Mouse (Mus musculus) urinary bladder, adult 18-20 months (tissue): ENCODE measurements around the gene Kcnk4.

Experiments used
- DNase-seq, 2 experiments: peaks; one replicate each; pipeline ENCODE4 v3.0.0; 2022; ENCODE audit warnings: low spot score in 2 of 2, mixed read lengths in 2 of 2

The Kcnk4 gene

DNA sequence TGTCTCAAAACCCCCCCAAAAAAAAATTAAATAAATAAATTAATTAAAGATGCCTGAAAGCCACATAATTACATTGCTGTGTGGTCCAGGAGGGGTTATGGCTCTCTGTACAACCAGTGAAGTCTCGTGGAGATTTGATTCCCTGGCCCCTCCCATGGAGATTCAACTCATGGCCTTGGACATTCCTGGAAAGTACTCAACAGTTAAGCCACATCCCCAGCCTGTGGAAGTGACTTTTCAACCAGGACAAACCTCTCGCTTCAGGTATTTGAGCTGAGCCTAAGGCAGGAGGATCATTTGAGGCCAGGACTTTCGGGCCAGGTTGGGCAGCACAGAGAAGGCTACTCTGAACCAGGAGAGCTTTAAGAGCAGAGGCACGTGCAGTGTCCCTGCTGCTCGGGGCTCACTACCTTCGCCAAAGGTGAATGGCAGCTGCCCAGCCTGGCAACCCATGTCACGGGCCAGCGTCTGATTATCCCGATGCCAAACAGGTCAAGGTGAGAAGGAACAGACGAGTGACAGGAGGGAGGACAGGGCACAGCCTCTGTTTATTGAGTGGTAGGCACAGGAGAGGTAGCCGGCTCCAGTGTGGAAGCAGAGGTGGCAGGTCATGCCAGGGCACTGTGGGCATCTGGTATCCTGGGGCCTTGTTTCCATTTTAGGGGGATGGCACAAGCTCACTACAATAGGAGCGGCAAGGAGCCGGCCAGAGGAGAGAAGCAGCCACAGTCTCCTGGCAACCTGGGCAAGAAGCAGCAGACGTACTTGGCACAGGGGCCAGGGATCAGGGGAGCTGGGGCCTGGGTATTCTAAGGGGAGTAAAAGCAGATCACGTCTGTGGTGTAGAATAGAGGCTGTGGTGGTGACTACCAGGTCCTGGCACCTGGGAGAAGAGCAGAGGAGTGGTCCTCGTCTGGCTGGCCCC, 3.5 kb upstream of the Kcnk4 start:
- DNase-seq = no peak

DNA sequence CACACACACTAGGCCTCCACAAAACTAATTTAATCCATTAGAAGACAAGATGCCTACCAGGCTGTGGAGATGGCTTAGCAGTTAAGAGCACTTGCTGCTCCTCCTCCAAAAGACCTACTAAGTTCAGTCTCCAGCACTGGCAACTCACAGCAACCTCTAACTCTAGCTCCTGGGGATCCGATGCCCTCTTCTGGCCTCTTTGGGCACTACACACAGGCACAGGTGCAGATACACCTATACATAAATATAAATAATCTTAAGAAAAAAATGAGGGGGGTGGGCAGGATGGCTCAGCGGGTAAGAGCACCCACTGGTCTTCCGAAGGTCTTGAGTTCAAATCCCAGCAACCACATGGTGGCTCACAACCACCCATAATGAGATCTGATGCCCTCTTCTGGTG, 2.0 kb upstream of the Kcnk4 start:
- no peak for DNase-seq

DNA sequence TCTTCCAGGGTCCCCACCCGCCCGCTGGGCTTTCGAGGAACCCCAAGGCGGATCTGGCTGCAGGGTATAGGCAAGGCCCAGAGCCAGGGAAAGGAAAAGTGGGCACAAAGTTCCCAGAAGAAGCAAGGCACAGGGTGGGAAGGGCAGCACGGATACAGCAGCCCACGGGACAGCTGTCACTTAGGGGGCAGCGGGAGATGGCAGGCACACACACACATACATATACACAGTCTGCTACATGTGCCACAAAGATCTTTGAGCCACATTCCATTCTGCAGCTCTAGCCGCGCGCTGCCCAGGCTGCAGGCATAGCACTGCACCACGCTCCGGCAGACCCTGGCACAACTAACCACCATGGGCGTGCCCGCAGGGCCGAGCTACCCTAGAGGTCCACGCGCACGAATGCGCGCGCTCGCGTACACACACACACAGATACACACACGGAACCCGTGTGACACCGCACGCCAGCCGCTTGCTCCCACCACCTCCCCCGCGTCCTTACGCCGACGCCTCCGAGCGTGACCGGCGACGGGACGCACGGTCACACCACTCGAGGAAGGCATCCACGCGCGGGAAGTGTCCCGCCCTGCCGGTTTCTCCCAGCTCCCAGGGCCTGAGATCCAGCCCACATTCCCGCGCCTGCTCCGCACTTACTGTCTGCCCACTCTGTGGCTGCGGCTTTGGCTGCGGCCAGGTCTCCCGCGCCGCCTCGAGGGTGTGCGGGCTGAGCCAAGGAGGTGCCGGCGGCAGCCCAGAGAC, 700 bp downstream of the Kcnk4 start:
- DNase-seq = peak in 1 of 2 experiments; percentile 44

DNA sequence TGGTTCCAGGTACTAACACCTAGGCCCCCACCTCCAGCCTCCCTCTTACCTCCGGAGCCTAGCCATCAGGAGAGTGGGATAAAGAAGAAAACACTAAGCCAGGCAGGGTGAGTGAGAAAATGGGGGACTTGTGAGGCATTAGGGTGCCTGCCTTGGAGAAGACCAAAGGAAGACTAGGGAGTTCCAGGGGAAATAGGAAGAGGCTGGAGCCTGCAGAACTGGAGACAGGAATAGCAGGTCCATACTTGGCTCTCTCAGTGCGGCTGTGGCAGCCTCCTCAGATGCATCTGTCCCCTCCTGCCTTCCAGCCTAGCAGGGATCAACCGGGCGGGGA, 1.2 kb downstream of the Kcnk4 start:
- no peak for DNase-seq

DNA sequence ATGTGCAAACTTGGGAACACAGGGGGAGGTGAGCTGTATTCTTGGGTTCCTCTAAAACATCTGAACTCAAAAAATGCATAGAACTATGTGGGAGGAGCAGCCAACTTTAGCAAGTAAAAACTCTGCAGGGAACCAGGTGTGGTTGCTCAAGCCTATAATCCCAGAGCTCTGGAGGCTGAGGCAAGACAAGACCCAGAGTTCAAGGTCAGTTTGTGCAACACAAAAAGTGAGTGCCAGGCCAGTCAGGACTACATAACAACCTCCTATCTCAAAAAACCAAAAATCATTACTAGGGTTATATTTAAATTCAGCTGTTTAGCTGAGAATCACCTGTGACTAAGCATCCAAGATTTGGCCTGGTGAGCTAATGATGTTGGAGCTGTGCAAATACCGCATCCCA, 2.3 kb downstream of the Kcnk4 start:
- no peak for DNase-seq

DNA sequence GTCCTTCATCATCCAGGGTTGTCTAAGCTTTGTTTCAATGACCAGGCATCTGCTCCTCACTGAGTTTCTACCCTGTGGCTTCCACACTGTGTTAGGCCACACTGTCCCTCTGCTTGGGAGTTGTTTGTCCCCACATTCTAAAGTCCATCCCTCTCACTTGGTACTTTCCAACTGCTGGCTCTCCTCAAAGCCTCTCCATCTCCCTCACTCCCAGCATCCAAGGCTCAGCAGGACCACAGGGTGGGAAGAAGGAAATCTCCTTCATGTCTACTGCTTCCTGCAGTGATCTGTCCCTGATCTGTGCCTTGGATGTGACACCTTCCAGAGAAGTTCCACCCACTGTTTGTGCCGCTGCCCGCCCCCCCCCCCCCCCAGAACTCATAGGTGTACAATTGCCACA, 3.3 kb downstream of the Kcnk4 start:
- no peak for DNase-seq

DNA sequence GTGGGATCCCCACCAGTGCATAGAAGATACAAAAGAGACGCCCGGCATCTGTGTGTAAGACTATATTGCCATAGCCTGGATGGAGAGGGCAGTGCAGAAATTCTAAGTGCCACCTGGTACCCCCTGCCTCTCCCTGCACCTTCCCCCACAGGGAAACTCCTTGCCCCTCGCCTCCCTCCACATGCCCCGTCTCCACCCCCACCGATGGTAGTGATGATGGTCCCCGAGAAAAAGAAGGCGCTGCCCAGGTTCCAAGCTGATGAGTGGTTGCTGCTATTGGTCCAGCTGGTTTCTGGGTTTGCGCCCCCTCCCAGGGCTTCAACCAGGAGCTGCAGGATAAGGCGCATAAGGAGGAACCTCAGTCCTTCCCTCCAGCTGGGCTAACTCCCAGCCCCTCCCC, 6.2 kb downstream of the Kcnk4 start:
- no peak for DNase-seq

DNA sequence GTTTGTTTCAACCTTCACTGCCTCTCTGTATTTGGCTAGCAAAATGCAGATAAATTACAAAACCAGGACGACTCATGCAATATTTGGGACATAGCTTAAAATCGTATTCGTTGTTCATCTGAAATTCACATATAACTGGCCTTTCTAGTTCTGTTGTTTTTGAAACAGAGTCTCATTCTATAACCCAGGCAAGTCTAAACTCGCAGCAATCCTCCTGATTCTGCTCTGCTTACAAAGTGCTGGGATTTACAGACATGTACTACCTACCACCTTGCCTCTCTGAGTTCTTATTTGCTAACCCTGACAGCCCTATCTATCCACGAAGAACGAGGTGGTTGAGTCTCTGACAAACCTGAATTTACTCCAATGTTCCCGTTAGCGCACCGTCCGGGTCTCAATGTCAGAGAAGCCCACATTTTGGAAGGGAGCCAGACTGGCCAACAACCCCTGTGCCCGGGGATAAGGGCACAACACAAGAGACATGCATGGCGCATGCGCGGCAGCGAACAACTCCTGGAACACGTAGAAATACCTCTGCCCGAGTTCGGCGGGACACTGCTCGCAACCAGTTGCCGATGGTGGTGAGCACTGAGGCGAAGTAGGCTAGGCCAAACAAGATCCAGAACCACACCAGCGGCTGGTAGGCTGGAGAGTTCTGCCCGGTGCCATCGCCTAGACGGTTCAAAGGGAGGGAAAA, 7.6 kb downstream of the Kcnk4 start:
- DNase-seq = peak; percentile 68 to 78

DNA sequence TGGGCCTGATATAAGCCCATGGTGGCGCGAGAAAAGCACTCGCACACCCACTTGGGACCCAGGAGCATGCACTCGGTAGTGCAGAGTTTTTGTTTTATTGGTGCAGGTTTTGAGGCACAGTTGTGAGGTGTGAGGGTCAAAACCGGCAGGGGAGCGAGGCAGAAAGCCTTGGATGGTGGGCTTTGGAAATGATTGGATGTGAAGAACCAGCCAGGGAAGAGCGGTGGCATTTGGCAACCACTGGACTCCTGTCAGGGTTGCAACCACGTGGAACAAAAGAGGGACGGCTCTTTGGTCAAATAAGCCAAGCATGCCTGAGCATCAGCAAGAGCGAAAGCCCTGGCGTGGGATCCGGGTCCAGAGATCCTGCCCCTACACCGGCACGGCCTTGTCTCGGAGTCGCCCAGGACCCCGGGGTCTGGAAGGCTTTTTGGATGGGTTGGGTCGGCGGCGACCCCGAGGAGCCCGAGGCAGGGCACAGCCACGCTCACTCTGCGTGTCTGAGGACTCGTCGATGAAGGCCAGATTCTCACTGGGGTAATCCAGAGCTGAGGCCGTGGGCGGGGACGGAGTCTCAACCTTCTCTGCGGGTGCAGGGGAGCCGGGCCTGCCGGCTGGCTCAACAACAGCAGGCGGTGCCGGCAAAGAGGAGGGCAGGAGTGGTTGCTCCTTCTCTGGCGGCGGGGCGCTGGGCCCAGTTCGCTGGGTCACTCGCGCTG, 8.5 kb downstream of the Kcnk4 start:
- no peak for DNase-seq

DNA sequence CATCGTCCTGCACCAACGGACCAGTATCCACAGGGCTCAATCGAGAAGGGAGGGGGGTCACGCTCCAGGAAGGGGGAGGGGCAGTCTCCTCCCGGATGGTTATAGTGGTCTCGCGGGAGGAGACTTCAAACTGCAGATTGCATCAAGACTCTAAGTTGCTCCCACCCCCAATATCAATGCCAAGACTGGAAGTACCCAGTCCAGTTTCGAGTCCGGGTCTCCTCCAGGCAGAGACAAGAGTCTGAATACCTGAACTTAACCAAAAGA, 9.1 kb downstream of the Kcnk4 start, which contains the start of gene Catsperz:
Gene Catsperz, minus strand, starts transcription at position 74 of the 267 bp plus-strand sequence.
- no peak for DNase-seq

DNA sequence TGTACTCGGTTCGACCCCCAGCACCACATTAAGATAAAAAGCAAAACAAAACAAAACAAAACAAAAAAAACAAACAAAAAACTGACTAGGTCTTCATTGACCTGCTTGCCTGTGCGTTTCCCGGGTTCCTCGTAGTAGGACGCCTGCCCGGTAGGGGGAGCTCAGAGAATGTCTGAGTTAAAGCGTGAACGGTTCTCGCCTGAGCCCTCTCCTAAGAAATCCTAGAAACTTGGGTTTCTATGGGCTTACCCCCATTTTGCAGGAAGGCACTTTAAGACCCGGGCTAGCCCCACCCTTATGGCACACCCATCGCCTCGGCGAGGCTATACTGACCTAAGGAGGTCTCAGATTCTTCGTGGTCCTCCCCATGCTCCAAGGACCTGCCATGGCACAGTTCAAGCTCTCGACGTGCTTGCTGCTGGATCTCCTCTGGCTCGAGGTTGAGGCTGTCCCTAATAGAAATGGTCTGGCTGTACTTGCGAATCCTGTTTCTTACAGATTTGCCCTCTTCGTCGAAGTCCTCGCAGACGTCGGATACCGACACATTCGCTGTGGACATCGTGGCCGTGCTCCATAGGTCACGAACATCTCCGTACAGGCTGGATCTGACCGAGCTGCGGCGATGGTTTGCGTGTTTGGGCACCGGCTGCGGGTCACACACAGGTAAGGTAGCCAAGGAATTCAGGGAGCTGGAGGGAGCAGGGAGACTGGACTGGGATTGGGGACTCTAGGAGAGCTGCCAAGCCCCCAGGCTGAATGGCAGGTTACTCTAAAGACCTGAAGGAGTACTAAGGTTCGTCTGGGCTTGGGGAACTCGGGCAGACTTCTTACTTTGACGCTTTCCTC, 9.6 kb downstream of the Kcnk4 start:
- DNase-seq = peak; percentile 73 to 87

DNA sequence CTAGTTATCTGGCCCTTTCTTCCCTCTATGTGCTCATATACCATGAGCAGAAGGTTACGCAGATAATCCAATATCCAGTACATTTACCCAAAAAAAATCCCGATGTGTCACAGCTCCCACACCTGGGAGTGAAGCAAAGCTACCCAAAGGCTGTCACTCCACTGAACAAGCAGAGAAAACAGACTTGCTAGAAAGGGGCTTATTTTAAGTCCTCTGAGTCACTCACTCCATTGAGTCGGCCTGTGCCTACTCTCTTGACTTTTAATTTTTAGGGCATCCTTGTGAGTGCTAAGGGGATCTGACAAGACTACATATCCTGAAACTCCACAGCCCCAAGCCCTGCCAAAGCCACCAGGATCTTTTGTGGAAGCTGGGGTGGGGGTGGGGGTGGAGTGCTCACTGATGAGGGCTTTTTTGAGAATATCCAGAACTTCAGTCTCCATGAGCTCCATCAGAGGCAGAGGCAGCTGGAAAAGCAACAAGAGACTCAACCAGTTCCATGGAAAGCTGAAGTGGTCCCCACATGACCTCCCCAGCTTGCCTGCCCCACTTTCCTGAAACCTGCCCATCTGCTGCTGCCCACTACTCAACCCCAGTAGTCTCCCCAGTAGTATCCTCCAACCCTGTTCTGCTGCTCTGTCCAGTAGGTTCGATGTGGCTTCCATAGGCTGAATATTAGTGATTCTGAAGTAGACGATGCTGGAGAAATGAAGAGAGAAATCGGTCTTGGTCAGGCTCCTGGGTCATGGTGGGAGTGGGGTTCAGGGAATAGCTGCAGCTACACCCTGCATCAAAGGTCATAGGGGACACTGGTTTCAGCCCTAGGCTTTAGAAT, 11.2 kb downstream of the Kcnk4 start:
- no peak for DNase-seq

DNA sequence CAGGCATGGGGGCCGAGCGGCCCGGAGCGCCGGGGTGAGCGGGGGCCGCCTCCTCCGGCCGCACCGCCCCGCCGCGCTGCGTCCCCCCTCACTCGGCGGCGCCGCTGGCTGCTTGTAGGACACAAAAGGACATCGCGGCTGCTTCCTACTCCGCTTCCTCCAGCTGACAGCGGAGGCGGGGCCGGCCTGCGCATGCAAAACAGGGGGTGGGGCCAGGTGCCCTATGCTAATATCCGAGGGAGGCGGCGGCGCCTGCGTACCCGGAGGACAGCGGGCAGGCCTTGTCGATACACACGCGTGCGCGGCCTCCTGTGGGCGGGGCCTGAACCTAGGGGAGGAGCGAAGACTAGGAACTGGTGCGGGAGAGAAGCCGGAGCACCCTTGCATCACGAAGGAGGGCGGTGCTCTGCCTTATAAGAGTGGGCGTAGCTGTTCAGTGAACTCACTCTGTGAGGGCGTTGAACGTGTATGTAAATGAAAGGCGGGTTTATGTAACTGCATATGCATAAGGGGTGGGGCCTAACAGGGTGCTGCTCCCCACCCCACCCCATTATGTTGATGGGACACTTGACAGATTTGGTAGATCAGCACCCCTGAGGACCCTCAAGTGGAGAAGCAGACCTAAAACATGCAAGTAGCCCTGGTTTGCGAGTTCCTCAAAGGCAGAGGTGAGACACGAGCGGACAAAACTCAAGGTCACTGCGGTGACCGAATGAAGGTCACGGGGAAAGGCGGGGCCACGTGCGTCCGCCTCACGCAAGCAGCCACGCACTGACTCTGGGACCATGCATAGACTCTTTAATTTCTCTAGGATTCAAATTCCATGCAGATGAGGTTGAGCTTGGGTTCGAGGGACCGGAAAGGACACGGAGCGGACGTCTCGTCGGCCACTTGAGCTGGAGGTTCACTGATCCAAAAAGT, 12.4 kb downstream of the Kcnk4 start, which contains the start of gene Esrra:
Gene Esrra, minus strand, starts transcription at position 167 of the 921 bp plus-strand sequence.
- peak; percentile 100 for DNase-seq

DNA sequence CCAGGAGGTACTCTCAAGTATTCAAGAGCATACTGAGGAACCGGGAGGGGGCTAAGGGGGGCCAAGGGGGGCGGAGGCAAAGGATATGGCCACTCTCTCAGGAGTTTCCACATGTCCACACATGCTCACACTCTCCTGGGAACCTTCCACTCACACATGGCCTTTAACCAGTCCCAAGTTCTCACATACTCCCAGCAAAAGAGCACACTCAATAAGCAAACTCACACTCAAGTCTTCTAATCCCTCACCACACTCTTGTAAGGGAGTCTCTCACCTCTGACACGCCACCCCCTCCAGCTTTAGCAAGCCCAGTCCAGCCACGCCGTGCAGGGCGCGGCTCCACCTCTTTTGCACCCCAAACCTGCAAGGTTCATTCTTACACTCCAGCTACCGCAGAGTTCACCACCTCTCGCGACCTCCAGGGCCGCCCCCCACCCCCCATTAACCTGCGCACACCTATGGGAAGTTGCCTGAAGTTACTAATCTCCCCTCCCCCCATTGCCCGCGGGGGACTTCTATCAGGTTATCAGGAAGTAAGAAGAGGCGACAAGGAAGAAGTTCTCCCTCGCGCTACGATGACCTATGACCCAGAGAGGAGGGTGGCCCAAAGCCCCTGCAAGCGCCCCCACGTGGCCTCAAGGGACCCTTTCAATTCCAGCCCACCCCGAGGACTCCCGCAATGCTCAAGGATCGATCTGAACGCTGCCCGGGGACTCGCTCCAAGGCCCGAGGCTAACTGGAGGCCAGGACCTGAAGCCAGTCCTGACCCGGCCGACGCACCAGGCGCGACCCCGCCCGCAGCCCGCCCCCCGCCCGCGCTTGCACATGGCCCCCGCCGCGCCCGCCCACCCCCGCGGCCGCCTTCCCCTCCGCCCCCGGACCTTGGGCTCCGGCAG, 13.3 kb downstream of the Kcnk4 start:
- peak in 1 of 2 experiments; percentile 49 for DNase-seq

DNA sequence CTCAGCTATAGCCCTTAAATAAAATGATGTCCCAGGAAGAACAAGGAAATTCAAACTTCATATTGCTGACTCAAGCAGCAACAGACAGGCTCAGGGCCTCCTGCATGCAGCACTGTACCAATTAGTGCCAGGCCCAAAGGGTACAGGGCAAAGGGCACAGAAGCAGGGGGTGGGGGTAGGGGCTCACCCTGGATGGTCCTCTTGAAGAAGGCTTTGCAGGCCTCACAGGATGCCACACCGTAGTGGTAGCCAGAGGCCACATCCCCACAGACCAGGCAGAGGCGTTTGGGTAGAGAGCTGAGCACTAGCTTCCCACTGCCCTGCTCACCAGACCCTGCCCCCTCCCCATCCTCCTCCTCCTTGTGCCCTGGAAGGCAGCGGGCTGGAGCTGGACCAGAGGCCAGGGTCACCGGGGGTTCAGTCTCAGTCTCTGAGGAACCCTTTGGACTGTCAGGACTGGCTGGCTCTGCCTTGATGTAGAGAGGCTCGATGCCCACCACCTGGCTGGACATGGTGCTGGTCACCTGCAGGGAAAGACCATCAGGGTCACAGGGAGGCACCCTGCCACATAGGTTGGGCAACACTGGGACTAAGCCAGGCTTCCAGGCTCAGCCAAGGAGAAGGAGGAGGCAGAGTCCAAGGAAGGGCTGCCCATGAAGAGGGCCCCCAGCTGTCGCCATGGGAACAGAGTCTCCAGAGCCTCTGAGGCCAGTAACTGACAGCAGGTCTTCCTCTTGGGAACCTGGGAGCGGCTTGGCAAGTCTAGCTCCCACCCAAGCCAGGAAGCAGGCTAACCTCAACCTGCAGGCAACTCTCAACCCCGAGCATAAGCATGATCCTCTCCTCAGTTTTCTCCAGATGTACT, 14.2 kb downstream of the Kcnk4 start:
- DNase-seq = no peak

DNA sequence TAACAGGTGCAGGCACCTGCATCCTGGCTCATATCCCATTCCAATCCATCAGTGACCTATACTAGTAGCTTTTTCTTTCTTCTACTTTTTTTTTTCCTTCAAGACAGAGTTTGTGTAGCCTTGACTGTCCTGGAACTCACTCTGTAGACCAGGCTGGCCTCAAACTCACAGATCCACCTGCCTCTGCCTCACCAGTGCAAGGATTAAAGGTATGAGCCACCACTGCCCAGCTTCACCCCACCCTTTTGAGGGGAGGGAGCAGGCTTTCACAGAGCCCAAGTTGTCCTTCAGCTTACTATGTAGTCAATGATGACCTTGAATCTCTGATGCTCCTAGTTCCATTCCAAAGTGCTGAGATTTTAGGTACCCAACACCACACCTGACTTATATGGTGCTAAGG, 14.9 kb downstream of the Kcnk4 start:
- no peak for DNase-seq

DNA sequence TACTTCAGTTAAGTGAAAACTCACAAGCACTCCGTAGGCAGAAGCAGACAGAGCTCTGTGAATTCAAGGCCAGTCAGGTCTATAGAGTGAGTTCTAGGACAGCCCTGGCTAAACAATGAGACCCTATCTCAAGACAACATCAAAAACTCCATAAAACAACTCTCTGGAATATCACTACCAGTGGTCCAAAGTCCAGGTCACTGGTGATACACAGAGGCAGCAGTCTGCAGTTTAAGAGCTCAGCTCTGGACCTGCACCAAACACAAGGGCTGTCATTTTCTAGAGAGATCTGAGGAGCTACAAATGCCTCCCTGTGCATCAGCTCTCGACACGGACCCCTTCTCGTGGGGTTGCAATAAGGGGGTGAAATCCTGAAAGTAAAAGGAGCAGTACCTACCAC, 16.0 kb downstream of the Kcnk4 start:
- no peak for DNase-seq
